In genomic region chr16:10735781-10736180, GRCm38 (mm10) we compare ENCODE assay signal across 25 mouse cellular contexts. TPM values are rescaled to one million over a fixed set of nuclear protein-coding genes. Genes with fewer than 3 reads are reported as not detected.
DNase-seq lines count a peak whose midpoint lies in the region; ATAC-seq and TF ChIP-seq lines count a peak whose summit lies in the region.
"Had no signal": no experiment of that assay in that cellular context is flagged by ENCODE, and none has a peak within 500 bp of the region (broad histone marks: within the 10 kb centered on the region; RNA-seq: fewer than 3 reads in every experiment).

No protein-coding gene starts in this region.

- 0 out of 2 replicates have a peak overlapping the region, but pooled peaks have one; percentile 5 for H3K9ac ChIP-seq in heart, embryonic 13.5 days
- H3K9ac ChIP-seq in lung, embryonic 16.5 days (ENCODE audit: low read length): no peak overlapping the region
- H3K9ac ChIP-seq: heart, embryonic 15.5 days; hindbrain, embryonic 13.5 days; intestine, embryonic 15.5 days; lung, embryonic 15.5 days; neural tube, embryonic 13.5 days had no signal

- H3K9me3 ChIP-seq in heart, embryonic 13.5 days: no peaks in the 10 kb centered on the region
- H3K9me3 ChIP-seq in lung, embryonic 16.5 days (ENCODE audit: control insufficient read depth, low read length): no peaks in the 10 kb centered on the region
- H3K9me3 ChIP-seq: G1E; heart, embryonic 15.5 days; hindbrain, embryonic 13.5 days; intestine, embryonic 15.5 days; limb, embryonic 10.5 days; lung, embryonic 15.5 days; midbrain, embryonic 10.5 days; neural tube, embryonic 13.5 days had no signal

- no peaks in the 10 kb centered on the region for H3K27me3 ChIP-seq in heart, embryonic 13.5 days (replicated peaks)
- H3K27me3 ChIP-seq in lung, embryonic 16.5 days (ENCODE audit: control insufficient read depth, insufficient read depth, low read depth, low read length): no peaks in the 10 kb centered on the region
- H3K27me3 ChIP-seq: heart, embryonic 15.5 days; hindbrain, embryonic 13.5 days; intestine, embryonic 15.5 days; lung, embryonic 15.5 days; neural tube, embryonic 13.5 days had no signal

- H3K36me3 ChIP-seq in heart, embryonic 13.5 days: peaks cover 2% of the 10 kb centered on the region; the same call in 1 of the 2 replicates
- H3K36me3 ChIP-seq in lung, embryonic 16.5 days (ENCODE audit: control insufficient read depth, insufficient read depth, low read length): no peaks in the 10 kb centered on the region
- H3K36me3 ChIP-seq: heart, embryonic 15.5 days; intestine, embryonic 15.5 days; limb, embryonic 10.5 days; lung, embryonic 15.5 days; midbrain, embryonic 10.5 days had no signal

- H3K4me2 ChIP-seq in heart, embryonic 13.5 days: no peak overlapping the region
- H3K4me2 ChIP-seq in lung, embryonic 16.5 days (ENCODE audit: low read depth, low read length): no peak overlapping the region
- H3K4me2 ChIP-seq: heart, embryonic 15.5 days; hindbrain, embryonic 13.5 days; intestine, embryonic 15.5 days; liver, embryonic 11.5 days; lung, embryonic 15.5 days; neural tube, embryonic 13.5 days had no signal

- no peak for DNase-seq in heart, postnatal 36 days
- no peak for DNase-seq in lung, adult 2 months
- peak; percentile 57 to 60 for DNase-seq in kidney, postnatal 25 days
- peak; percentile 53 for DNase-seq in skeletal muscle tissue, adult 2 months (ENCODE audit: low read depth, low spot score)
- DNase-seq: cerebellum, adult 9-10 months; right cerebral cortex, postnatal 14 days had no signal

- H3K27ac ChIP-seq in heart, embryonic 13.5 days (replicated peaks): no peak overlapping the region
- no peak overlapping the region for H3K27ac ChIP-seq in lung, embryonic 16.5 days (ENCODE audit: low read length)
- H3K27ac ChIP-seq: heart, embryonic 15.5 days; hindbrain, embryonic 13.5 days; intestine, embryonic 15.5 days; layer of hippocampus, adult 2 months; left cerebral cortex, adult 2 months; limb, embryonic 10.5 days; lung, embryonic 15.5 days; neural tube, embryonic 13.5 days had no signal

- intact Hi-C loops in heart, postnatal 36 days (cut with DNase I): no loop called here

- ATAC-seq in heart, embryonic 13.5 days (ENCODE audit: extremely low read depth, insufficient number of reproducible peaks, low FRiP score, low TSS enrichment): no peak
- ATAC-seq in lung, embryonic 16.5 days (ENCODE audit: low read depth): peak; percentile 35; the same call in 1 of the 2 replicates
- ATAC-seq in CD4-positive, CD25-positive, alpha-beta regulatory T cell, adult 4 months: no peak
- ATAC-seq: intestine, embryonic 15.5 days had no signal

- no peak for TF ChIP-seq POLR2A in lung, adult 2 months (IDR thresholded peaks at IDR 0.05; ENCODE audit: borderline replicate concordance, extremely low read depth, low read depth, low read length)

- H3K4me3 ChIP-seq in heart, embryonic 13.5 days: no peak overlapping the region
- H3K4me3 ChIP-seq in lung, embryonic 16.5 days (ENCODE audit: low read length): no peak overlapping the region
- H3K4me3 ChIP-seq in lung, adult 2 months (replicated peaks; ENCODE audit: extremely low read depth, low read depth, low read length): no peak overlapping the region
- H3K4me3 ChIP-seq: heart, embryonic 15.5 days; hindbrain, embryonic 13.5 days; intestine, embryonic 15.5 days; layer of hippocampus, adult 2 months; left cerebral cortex, adult 2 months; limb, embryonic 10.5 days; lung, embryonic 15.5 days; midbrain, embryonic 10.5 days; neural tube, embryonic 13.5 days had no signal

- TF ChIP-seq CTCF in lung, adult 2 months (IDR thresholded peaks at IDR 0.05; ENCODE audit: insufficient read depth, low read length): no peak

- H3K4me1 ChIP-seq in heart, embryonic 13.5 days: peaks cover 47% of the 10 kb centered on the region
- H3K4me1 ChIP-seq in lung, embryonic 16.5 days (replicated peaks; ENCODE audit: control insufficient read depth, insufficient read depth, low read length): peaks cover 42% of the 10 kb centered on the region
- peaks cover 30% of the 10 kb centered on the region for H3K4me1 ChIP-seq in lung, adult 2 months (ENCODE audit: control insufficient read depth, insufficient read depth, low read length)
- H3K4me1 ChIP-seq: neural tube, embryonic 13.5 days had no signal

- 50% methylated on average over 2 of the region's 2 CpGs for WGBS in heart, embryonic 13.5 days
- WGBS in lung, embryonic 16.5 days: 47% methylated on average over 2 of the region's 2 CpGs
- 47% methylated on average over 2 of the region's 2 CpGs for WGBS in lung, adult 2 months

RNA-seq across cellular contexts. Expression of gene Socs1, which starts 49.6 kb away (rescaled TPM):
- polyA plus RNA-seq in heart, embryonic 13.5 days (2015; fragmentation: Nextera tagmentation; extraction: Ambion mirVana): 4.8 and 5.7 TPM in 2 replicates
- total RNA-seq in heart, postnatal 36 days (2021): under 1 TPM; 0.33 to 0.49 TPM
- polyA plus RNA-seq in lung, embryonic 16.5 days (2015; fragmentation: Nextera tagmentation; extraction: Ambion mirVana): 6.8 and 8.7 TPM in 2 replicates
- 8.8 and 11.6 TPM in 2 replicates for polyA plus RNA-seq in lung, adult 2 months (2012; rRNA removed)
- 1 to 10 TPM; 2.5 to 3.9 TPM for polyA plus RNA-seq in CD4-positive, CD25-positive, alpha-beta regulatory T cell, adult 4 months (2017; shearing (Covaris generic))

RNA-seq across cellular contexts. Expression of gene Tnp2, which starts 52.7 kb away (rescaled TPM):
- polyA plus RNA-seq in heart, embryonic 13.5 days (2015; fragmentation: Nextera tagmentation; extraction: Ambion mirVana): not detected in 2 replicates
- total RNA-seq in heart, postnatal 36 days (2021): not detected
- not detected in 2 replicates for polyA plus RNA-seq in lung, embryonic 16.5 days (2015; fragmentation: Nextera tagmentation; extraction: Ambion mirVana)
- polyA plus RNA-seq in lung, adult 2 months (2012; rRNA removed): 0.82 and 2.7 TPM in 2 replicates
- 1 to 10 TPM; 2.4 to 3.7 TPM for polyA plus RNA-seq in CD4-positive, CD25-positive, alpha-beta regulatory T cell, adult 4 months (2017; shearing (Covaris generic))
- total RNA-seq: adrenal gland, postnatal 4 days; G1E; layer of hippocampus, adult 2 months; left cerebral cortex, adult 2 months had no signal
- polyA plus RNA-seq: embryonic facial prominence, embryonic 14.5 days; G1E; heart, embryonic 15.5 days; hindbrain, embryonic 13.5 days; intestine, embryonic 15.5 days; limb, embryonic 10.5 days; liver, embryonic 11.5 days; lung, embryonic 15.5 days; midbrain, embryonic 10.5 days; neural tube, embryonic 13.5 days; stomach, embryonic 16.5 days had no signal

RNA-seq across cellular contexts. Expression of gene Prm3, which starts 54.9 kb away (rescaled TPM):
- not detected in 2 replicates for polyA plus RNA-seq in heart, embryonic 13.5 days (2015; fragmentation: Nextera tagmentation; extraction: Ambion mirVana)
- total RNA-seq in heart, postnatal 36 days (2021): not detected
- not detected in 2 replicates for polyA plus RNA-seq in lung, embryonic 16.5 days (2015; fragmentation: Nextera tagmentation; extraction: Ambion mirVana)
- polyA plus RNA-seq in lung, adult 2 months (2012; rRNA removed): not detected in 2 replicates
- not detected for polyA plus RNA-seq in CD4-positive, CD25-positive, alpha-beta regulatory T cell, adult 4 months (2017; shearing (Covaris generic))
- total RNA-seq: adrenal gland, postnatal 4 days; G1E; gastrocnemius, postnatal 36 days; layer of hippocampus, adult 2 months; left cerebral cortex, adult 2 months had no signal
- polyA plus RNA-seq: embryonic facial prominence, embryonic 14.5 days; G1E; heart, embryonic 15.5 days; hindbrain, embryonic 13.5 days; intestine, embryonic 15.5 days; limb, embryonic 10.5 days; liver, embryonic 11.5 days; lung, embryonic 15.5 days; midbrain, embryonic 10.5 days; neural tube, embryonic 13.5 days; stomach, embryonic 16.5 days; thymus, postnatal 0 days had no signal

Comparison
In these comparisons a context has a peak if more than half of its experiments do, and no peak if none do; other contexts are left out.
1. DNase-seq: peak in kidney, postnatal 25 days (2 of 2) and skeletal muscle tissue, adult 2 months (single experiment); none in heart, postnatal 36 days (0 of 2) and lung, adult 2 months (single experiment).